22 mouse cellular contexts compared by ENCODE assay signal in genomic region chr5:140601712-140602111, GRCm38 (mm10). TPM values are rescaled to one million over a fixed set of nuclear protein-coding genes. Genes with fewer than 3 reads are reported as not detected.
DNase-seq lines count a peak whose midpoint lies in the region; ATAC-seq and TF ChIP-seq lines count a peak whose summit lies in the region.
"Had no signal": no experiment of that assay in that cellular context is flagged by ENCODE, and none has a peak within 500 bp of the region (broad histone marks: within the 10 kb centered on the region; RNA-seq: fewer than 3 reads in every experiment).

No protein-coding gene starts in this region.

- no peaks in the 10 kb centered on the region for H3K36me3 ChIP-seq in hindbrain, embryonic 10.5 days
- no peaks in the 10 kb centered on the region for H3K36me3 ChIP-seq in hindbrain, embryonic 11.5 days (ENCODE audit: control insufficient read depth, insufficient read depth, low read length)
- no peaks in the 10 kb centered on the region for H3K36me3 ChIP-seq in midbrain, embryonic 13.5 days
- no peaks in the 10 kb centered on the region for H3K36me3 ChIP-seq in midbrain, embryonic 15.5 days (replicated peaks)
- no peaks in the 10 kb centered on the region for H3K36me3 ChIP-seq in embryonic facial prominence, embryonic 15.5 days
- H3K36me3 ChIP-seq in hindbrain, postnatal 0 days (ENCODE audit: insufficient read depth, low read length): no peaks in the 10 kb centered on the region

- ATAC-seq in hindbrain, embryonic 11.5 days (ENCODE audit: low FRiP score): no peak
- 0 out of 2 replicates have a peak, but pooled peaks have one; percentile 42 for ATAC-seq in midbrain, embryonic 13.5 days
- no peak for ATAC-seq in midbrain, embryonic 15.5 days (replicated peaks)
- peak; percentile 80 for ATAC-seq in embryonic facial prominence, embryonic 15.5 days (ENCODE audit: insufficient number of reproducible peaks, low FRiP score, low TSS enrichment, low read depth)
- peak; percentile 88 for ATAC-seq in hindbrain, postnatal 0 days
- ATAC-seq: activated CD4-positive, CD25-positive, alpha-beta regulatory T cell, adult 4 months had no signal

- no peak for TF ChIP-seq CTCF in hindbrain, postnatal 0 days (IDR thresholded peaks at IDR 0.05; ENCODE audit: low read depth)

- H3K4me3 ChIP-seq in hindbrain, embryonic 10.5 days: no peak overlapping the region
- H3K4me3 ChIP-seq in hindbrain, embryonic 11.5 days (ENCODE audit: low read depth, low read length): no peak overlapping the region
- no peak overlapping the region for H3K4me3 ChIP-seq in midbrain, embryonic 13.5 days (replicated peaks)
- no peak overlapping the region for H3K4me3 ChIP-seq in midbrain, embryonic 15.5 days
- no peak overlapping the region for H3K4me3 ChIP-seq in embryonic facial prominence, embryonic 15.5 days (replicated peaks)
- no peak overlapping the region for H3K4me3 ChIP-seq in hindbrain, postnatal 0 days (ENCODE audit: low read length)
- H3K4me3 ChIP-seq: gastrocnemius, adult 2 months; heart, adult 2 months had no signal

- no peak overlapping the region for H3K9ac ChIP-seq in hindbrain, embryonic 11.5 days (ENCODE audit: low read depth, low read length)
- H3K9ac ChIP-seq in midbrain, embryonic 13.5 days (replicated peaks): no peak overlapping the region
- H3K9ac ChIP-seq in midbrain, embryonic 15.5 days: no peak overlapping the region
- H3K9ac ChIP-seq in embryonic facial prominence, embryonic 15.5 days: no peak overlapping the region
- H3K9ac ChIP-seq in hindbrain, postnatal 0 days (replicated peaks; ENCODE audit: low read length): no peak overlapping the region

- peaks cover 62% of the 10 kb centered on the region for H3K4me1 ChIP-seq in hindbrain, embryonic 10.5 days (replicated peaks)
- H3K4me1 ChIP-seq in hindbrain, embryonic 11.5 days (replicated peaks; ENCODE audit: control insufficient read depth, insufficient read depth, low read length): peaks cover 18% of the 10 kb centered on the region
- peaks cover 23% of the 10 kb centered on the region for H3K4me1 ChIP-seq in midbrain, embryonic 13.5 days (replicated peaks)
- H3K4me1 ChIP-seq in midbrain, embryonic 15.5 days: peaks cover 10% of the 10 kb centered on the region
- H3K4me1 ChIP-seq in embryonic facial prominence, embryonic 15.5 days: peaks cover 58% of the 10 kb centered on the region
- H3K4me1 ChIP-seq in hindbrain, postnatal 0 days (ENCODE audit: insufficient read depth, low read length): no peaks in the 10 kb centered on the region; the same call in 1 of the 2 replicates

- WGBS in hindbrain, embryonic 10.5 days: 79% methylated on average over 12 of the region's 12 CpGs
- WGBS in hindbrain, embryonic 11.5 days: 77% methylated on average over 12 of the region's 12 CpGs
- 81% methylated on average over 12 of the region's 12 CpGs for WGBS in midbrain, embryonic 13.5 days
- WGBS in midbrain, embryonic 15.5 days: 67% methylated on average over 12 of the region's 12 CpGs
- 41% methylated on average over 12 of the region's 12 CpGs for WGBS in embryonic facial prominence, embryonic 15.5 days
- WGBS in hindbrain, postnatal 0 days: 37% methylated on average over 12 of the region's 12 CpGs

- no peaks in the 10 kb centered on the region for H3K9me3 ChIP-seq in hindbrain, embryonic 10.5 days
- no peaks in the 10 kb centered on the region for H3K9me3 ChIP-seq in hindbrain, embryonic 11.5 days (ENCODE audit: control insufficient read depth, low read length)
- H3K9me3 ChIP-seq in midbrain, embryonic 13.5 days: no peaks in the 10 kb centered on the region
- no peaks in the 10 kb centered on the region for H3K9me3 ChIP-seq in midbrain, embryonic 15.5 days
- H3K9me3 ChIP-seq in embryonic facial prominence, embryonic 15.5 days (replicated peaks): no peaks in the 10 kb centered on the region
- H3K9me3 ChIP-seq in hindbrain, postnatal 0 days (ENCODE audit: low read length): no peaks in the 10 kb centered on the region

- DNase-seq in hindbrain, embryonic 10.5 days (ENCODE audit: low spot score): no peak
- DNase-seq in hindbrain, embryonic 11.5 days (ENCODE audit: low spot score): no peak
- peak; percentile 67 for DNase-seq in hindbrain, postnatal 0 days (ENCODE audit: low spot score)
- DNase-seq in lung, postnatal 4 days: no peak
- DNase-seq in urinary bladder, postnatal 10 days (ENCODE audit: low spot score): no peak
- DNase-seq: adrenal gland, postnatal 25 days; embryo, embryonic 11 days; gastrocnemius, adult 2 months; lung, adult 18-20 months; right cerebral cortex, postnatal 14 days had no signal

- peak overlapping the region; percentile 65 for H3K27ac ChIP-seq in hindbrain, embryonic 10.5 days
- no peak overlapping the region for H3K27ac ChIP-seq in hindbrain, embryonic 11.5 days (ENCODE audit: low read depth, low read length)
- no peak overlapping the region for H3K27ac ChIP-seq in midbrain, embryonic 13.5 days
- no peak overlapping the region for H3K27ac ChIP-seq in midbrain, embryonic 15.5 days
- peak overlapping the region; percentile 76 for H3K27ac ChIP-seq in embryonic facial prominence, embryonic 15.5 days (replicated peaks)
- no peak overlapping the region for H3K27ac ChIP-seq in hindbrain, postnatal 0 days
- H3K27ac ChIP-seq: gastrocnemius, adult 2 months; heart, adult 2 months; macrophage had no signal

- H3K4me2 ChIP-seq in hindbrain, embryonic 11.5 days (replicated peaks; ENCODE audit: low read depth, low read length): no peak overlapping the region
- no peak overlapping the region for H3K4me2 ChIP-seq in midbrain, embryonic 13.5 days (replicated peaks)
- no peak overlapping the region for H3K4me2 ChIP-seq in midbrain, embryonic 15.5 days
- H3K4me2 ChIP-seq in embryonic facial prominence, embryonic 15.5 days (replicated peaks): no peak overlapping the region
- no peak overlapping the region for H3K4me2 ChIP-seq in hindbrain, postnatal 0 days (ENCODE audit: low read depth, low read length)

- H3K27me3 ChIP-seq in hindbrain, embryonic 10.5 days (ENCODE audit: insufficient read depth, poor library complexity, severe bottlenecking): peaks cover 26% of the 10 kb centered on the region
- peaks cover 3% of the 10 kb centered on the region; the same call in 1 of the 2 replicates for H3K27me3 ChIP-seq in hindbrain, embryonic 11.5 days (ENCODE audit: control insufficient read depth, insufficient read depth, low read length)
- peaks cover 23% of the 10 kb centered on the region for H3K27me3 ChIP-seq in midbrain, embryonic 13.5 days
- H3K27me3 ChIP-seq in midbrain, embryonic 15.5 days (replicated peaks): peaks cover 9% of the 10 kb centered on the region; the same call in 1 of the 2 replicates
- peaks cover 16% of the 10 kb centered on the region; the same call in 1 of the 2 replicates for H3K27me3 ChIP-seq in embryonic facial prominence, embryonic 15.5 days
- H3K27me3 ChIP-seq in hindbrain, postnatal 0 days (ENCODE audit: insufficient read depth, low read length): no peaks in the 10 kb centered on the region

RNA-seq across cellular contexts. Expression of gene Lfng, which starts 5.4 kb away (rescaled TPM):
- 40.9 and 51.2 TPM in 2 replicates for polyA plus RNA-seq in hindbrain, embryonic 10.5 days (2016; fragmentation: Nextera tagmentation; extraction: Ambion mirVana)
- 34.1 and 38.8 TPM in 2 replicates for polyA plus RNA-seq in hindbrain, embryonic 11.5 days (2014; fragmentation: Nextera tagmentation; extraction: Ambion mirVana)
- 25.0 and 25.7 TPM in 2 replicates for polyA plus RNA-seq in midbrain, embryonic 13.5 days (2015; fragmentation: Nextera tagmentation; extraction: Ambion mirVana)
- 20.4 and 21.8 TPM in 2 replicates for polyA plus RNA-seq in midbrain, embryonic 15.5 days (2015; fragmentation: Nextera tagmentation; extraction: Ambion mirVana)
- 31.8 and 36.0 TPM in 2 replicates for polyA plus RNA-seq in embryonic facial prominence, embryonic 15.5 days (2015; fragmentation: Nextera tagmentation; extraction: Ambion mirVana)
- total RNA-seq in hindbrain, postnatal 0 days (2014; rRNA removed): 81.4 and 112 TPM in 2 replicates
- 29.7 and 35.1 TPM in 2 replicates for polyA plus RNA-seq in hindbrain, postnatal 0 days (2015; fragmentation: Nextera tagmentation; extraction: Ambion mirVana)

RNA-seq across cellular contexts. Expression of gene Grifin, which starts 36.8 kb away (rescaled TPM):
- not detected in 2 replicates for polyA plus RNA-seq in hindbrain, embryonic 10.5 days (2016; fragmentation: Nextera tagmentation; extraction: Ambion mirVana)
- not detected in 2 replicates for polyA plus RNA-seq in hindbrain, embryonic 11.5 days (2014; fragmentation: Nextera tagmentation; extraction: Ambion mirVana)
- not detected in 2 replicates for polyA plus RNA-seq in midbrain, embryonic 13.5 days (2015; fragmentation: Nextera tagmentation; extraction: Ambion mirVana)
- 0.41 TPM in 1 of 2 replicates, not detected in the other for polyA plus RNA-seq in midbrain, embryonic 15.5 days (2015; fragmentation: Nextera tagmentation; extraction: Ambion mirVana)
- polyA plus RNA-seq in embryonic facial prominence, embryonic 15.5 days (2015; fragmentation: Nextera tagmentation; extraction: Ambion mirVana): not detected in 2 replicates
- total RNA-seq in hindbrain, postnatal 0 days (2014; rRNA removed): not detected in 2 replicates
- polyA plus RNA-seq in hindbrain, postnatal 0 days (2015; fragmentation: Nextera tagmentation; extraction: Ambion mirVana): 0.25 and 0.32 TPM in 2 replicates
- total RNA-seq: adrenal gland, postnatal 25 days; gastrocnemius, adult 2 months; heart, adult 2 months; layer of hippocampus, postnatal 14 days; left cerebral cortex, postnatal 25 days; monocyte, adult 5-6 weeks had no signal
- polyA plus RNA-seq: heart, adult 2 months; heart, postnatal 0 days; intestine, embryonic 14.5 days; macrophage; testis, adult 2 months had no signal

RNA-seq across cellular contexts. Expression of gene Ttyh3, which starts 47.1 kb away (rescaled TPM):
- polyA plus RNA-seq in hindbrain, embryonic 10.5 days (2016; fragmentation: Nextera tagmentation; extraction: Ambion mirVana): 32.1 and 52.5 TPM in 2 replicates
- 52.9 and 53.1 TPM in 2 replicates for polyA plus RNA-seq in hindbrain, embryonic 11.5 days (2014; fragmentation: Nextera tagmentation; extraction: Ambion mirVana)
- 53.6 and 76.6 TPM in 2 replicates for polyA plus RNA-seq in midbrain, embryonic 13.5 days (2015; fragmentation: Nextera tagmentation; extraction: Ambion mirVana)
- polyA plus RNA-seq in midbrain, embryonic 15.5 days (2015; fragmentation: Nextera tagmentation; extraction: Ambion mirVana): 80.3 and 84.2 TPM in 2 replicates
- 42.3 and 43.7 TPM in 2 replicates for polyA plus RNA-seq in embryonic facial prominence, embryonic 15.5 days (2015; fragmentation: Nextera tagmentation; extraction: Ambion mirVana)
- 253 and 260 TPM in 2 replicates for total RNA-seq in hindbrain, postnatal 0 days (2014; rRNA removed)
- polyA plus RNA-seq in hindbrain, postnatal 0 days (2015; fragmentation: Nextera tagmentation; extraction: Ambion mirVana): 53.5 and 60.3 TPM in 2 replicates

Comparison
In these comparisons a context has a peak if more than half of its experiments do, and no peak if none do; other contexts are left out.
1. H3K27ac ChIP-seq: peak in hindbrain, embryonic 10.5 days (single experiment) and embryonic facial prominence, embryonic 15.5 days (single experiment); none in hindbrain, embryonic 11.5 days (single experiment), midbrain, embryonic 13.5 days (single experiment), midbrain, embryonic 15.5 days (single experiment) and hindbrain, postnatal 0 days (single experiment).
2. ATAC-seq: peak in midbrain, embryonic 13.5 days (single experiment), embryonic facial prominence, embryonic 15.5 days (single experiment) and hindbrain, postnatal 0 days (single experiment); none in hindbrain, embryonic 11.5 days (single experiment) and midbrain, embryonic 15.5 days (single experiment).